Mouse (Mus musculus) liver, embryonic 14.5 days (tissue): ENCODE results near the gene Sall2. TPM values are rescaled to one million over a fixed set of nuclear protein-coding genes. Genes with fewer than 3 reads are reported as not detected.
"Not testable (repeated sequence)": the region's sequence is repeated elsewhere in the genome, so short reads cannot be mapped to it uniquely, and the experiment has no call there.

ENCODE experiments used
- ATAC-seq: fragments of 200-750 bp; cut with Nextera tagmentation; 2 replicates; pipeline ENCODE4 v1.8.0; 2017; ENCODE audit warnings: moderate number of reproducible peaks, mild to moderate bottlenecking, moderate library complexity; ENCODE audit not compliant: insufficient read depth
- DNase-seq, 3 experiments: peaks; one replicate each; pipeline ENCODE4 v3.0.0-alpha.2; 2012 to 2013; ENCODE audit warnings: low read depth in 3 of 3, low spot score in 3 of 3
- H3K27ac ChIP-seq: fragments of 300-500 bp; sonication (generic); 2 replicates; pipeline ENCODE4 v1.5.1; 2014; ENCODE audit warnings: moderate library complexity, mild to moderate bottlenecking, control low read depth, inconsistent platforms
- H3K27me3 ChIP-seq: fragments of 300-500 bp; sonication (generic); 2 replicates; pipeline ENCODE4 v1.6.1; 2014; ENCODE audit warnings: mild to moderate bottlenecking, low read length, moderate library complexity; ENCODE audit not compliant: control insufficient read depth, insufficient read depth
- H3K36me3 ChIP-seq: fragments of 300-500 bp; sonication (generic); replicated peaks from 2 replicates; pipeline ENCODE4 v1.6.1; 2014; ENCODE audit warnings: low read depth; ENCODE audit not compliant: control insufficient read depth, insufficient read depth
- H3K4me1 ChIP-seq, 2 experiments: fragments of 200-500 bp in 1 of 2; fragments of 300-500 bp in 1 of 2; sonication (generic) in 1 of 2; replicated peaks; 2 replicates each; pipeline ENCODE4 v1.6.1; 2012 to 2014; ENCODE audit warnings: antibody characterized with exemption in 1 of 2, inconsistent platforms in 1 of 2, low read length in 1 of 2; ENCODE audit not compliant: control insufficient read depth in 2 of 2, insufficient read depth in 2 of 2
- H3K4me2 ChIP-seq: fragments of 300-500 bp; sonication (generic); 2 replicates; pipeline ENCODE4 v1.6.1; 2014; ENCODE audit warnings: low read depth, mild to moderate bottlenecking, control low read depth, moderate library complexity
- H3K4me3 ChIP-seq, 2 experiments: fragments of 200-500 bp in 1 of 2; fragments of 300-500 bp in 1 of 2; sonication (generic) in 1 of 2; 2 replicates each; pipeline ENCODE4 v1.5.1; 2012 to 2014; ENCODE audit warnings: low read depth in 2 of 2, low read length in 2 of 2, mild to moderate bottlenecking in 2 of 2, control low read depth in 1 of 2, inconsistent platforms in 1 of 2, moderate library complexity in 1 of 2; ENCODE audit not compliant: insufficient read depth in 1 of 2
- H3K9ac ChIP-seq: fragments of 300-500 bp; sonication (generic); replicated peaks from 2 replicates; pipeline ENCODE4 v1.6.1; 2014; ENCODE audit warnings: mild to moderate bottlenecking, control low read depth, moderate library complexity
- H3K9me3 ChIP-seq: fragments of 300-500 bp; sonication (generic); 2 replicates; pipeline ENCODE4 v1.6.1; 2016; ENCODE audit warnings: low read length, mixed read lengths; ENCODE audit not compliant: control insufficient read depth
- CTCF ChIP-seq: IDR thresholded peaks from 2 replicates; pipeline ENCODE4 v1.5.1; 2016; ENCODE audit warnings: antibody characterized with exemption, low read depth, control low read depth
- EP300 ChIP-seq: IDR thresholded peaks from 2 replicates; pipeline ENCODE4 v1.6.1; 2016; ENCODE audit warnings: antibody characterized with exemption, low read depth
- WGBS: fragments of 180-500 bp; shearing (Covaris S2); extraction: QIAGEN DNeasy Blood & Tissue Kit; methylation state at CpG from one replicate; pipeline ENCODE4 v1.1.7; 2014; ENCODE audit not compliant: insufficient replicate concordance; 5-methylcytosine and 5-hydroxymethylcytosine counted together
- polyA plus RNA-seq, 2 experiments: library from polyadenylated mRNA; depleted of rRNA in 1 of 2; stranded (reverse) in 1 of 2; unstranded in 1 of 2; fragments of >200 nt; fragmentation: Nextera tagmentation in 1 of 2; extraction: Ambion mirVana in 1 of 2; gene quantifications; 2 replicates each; pipeline versions ENCODE4 v1.2.1 to v1.2.3; 2012 to 2014

Gene Sall2
- polyA plus RNA-seq, 2 experiments: 0.66 to 0.84 TPM

DNA sequence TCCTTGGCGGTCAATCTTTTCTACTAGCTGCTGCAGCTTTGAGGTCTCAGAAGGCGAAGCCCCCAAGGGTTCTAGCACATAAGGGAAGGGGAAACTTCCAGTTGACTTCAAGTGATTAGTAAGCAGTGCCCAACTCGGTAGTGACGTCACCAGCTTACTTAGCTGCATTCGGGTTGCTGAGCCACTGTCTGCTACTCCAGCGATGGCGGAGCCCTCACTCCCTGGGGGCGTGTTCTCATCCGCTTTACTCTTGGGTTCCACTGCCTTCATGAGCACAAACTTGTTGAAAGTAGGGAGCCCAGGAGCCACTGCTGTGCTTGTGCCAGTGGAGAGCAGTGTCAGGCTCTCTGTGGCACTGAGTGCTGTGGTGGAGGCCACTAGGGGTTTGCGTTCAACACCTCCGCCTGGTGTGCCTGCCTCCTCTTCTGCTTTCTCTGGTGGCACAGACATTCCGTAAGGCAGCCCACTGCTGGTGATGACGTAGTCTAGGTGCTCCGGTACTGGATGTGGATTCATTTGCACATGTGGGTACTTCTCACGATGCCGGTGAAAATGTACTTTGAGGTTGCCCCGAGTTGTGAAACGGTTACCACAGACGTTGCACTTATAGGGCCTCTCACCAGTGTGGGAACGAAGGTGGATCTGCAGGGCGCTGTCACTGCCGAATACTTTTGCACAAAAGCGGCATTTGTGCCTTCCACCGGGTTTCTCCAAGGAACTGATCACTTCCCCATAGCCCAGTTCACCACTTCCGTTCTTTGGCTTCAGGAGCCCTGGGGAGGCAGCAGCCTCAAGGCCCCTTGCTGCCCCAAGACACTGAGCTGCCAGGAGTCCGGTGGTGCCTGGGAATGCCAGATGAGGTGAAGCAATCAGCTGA lies 14.4 kb downstream of the Sall2 start:
- Histone ChIP-seq H3K36me3 (no peaks in the 10 kb centered on the region), H3K9me3 (no peaks in the 10 kb centered on the region), H3K4me1 (peaks cover 0 to 5% of the 10 kb centered on the region in 2 experiments; a peak in 1 of 4 replicates), H3K27ac (no peak overlapping the region), H3K4me3 (no peak overlapping the region), H3K4me2 (no peak overlapping the region), H3K27me3 (peaks cover 33% of the 10 kb centered on the region), H3K9ac (no peak overlapping the region)
- 59% methylated on average over 26 of the region's 26 CpGs for WGBS
- TF ChIP-seq CTCF (0 out of 2 replicates have a peak, but pooled peaks have one; percentile 8), EP300 (no peak)
- DNase-seq: no peak
- ATAC-seq: no peak

GRCm38 (mm10) chr14:52310906-52311305 lies 17.7 kb downstream of the Sall2 start:
- H3K9me3 ChIP-seq: no peaks in the 10 kb centered on the region
- DNase-seq (no peak), ATAC-seq (no peak)
- H3K4me1 ChIP-seq: peaks cover 12 to 15% of the 10 kb centered on the region in 2 experiments
- peaks cover 20% of the 10 kb centered on the region for H3K27me3 ChIP-seq
- no peaks in the 10 kb centered on the region for H3K36me3 ChIP-seq
- TF ChIP-seq CTCF: no peak
- no peak for TF ChIP-seq EP300
- no peak overlapping the region for H3K4me3 ChIP-seq
- H3K9ac ChIP-seq: no peak overlapping the region
- no peak overlapping the region for H3K4me2 ChIP-seq
- WGBS: 55% methylated on average over 2 of the region's 2 CpGs
- no peak overlapping the region for H3K27ac ChIP-seq

- DNase-seq, H3K27ac ChIP-seq, H3K4me2 ChIP-seq, H3K4me3 ChIP-seq, H3K36me3 ChIP-seq, ATAC-seq, H3K9me3 ChIP-seq, H3K9ac ChIP-seq: not testable (repeated sequence)
- H3K4me1 ChIP-seq: peaks cover 16 to 19% of the 10 kb centered on the region in 2 experiments
- peaks cover 14% of the 10 kb centered on the region for H3K27me3 ChIP-seq
- 89% methylated on average over 5 of the region's 6 CpGs for WGBS
- TF ChIP-seq CTCF: peak; percentile 36; the same call in 1 of the 2 replicates
Observed at GRCm38 (mm10) chr14:52310343-52310742, 18.2 kb downstream of the Sall2 start.

- peak overlapping the region; percentile 35 to 40; a peak in 2 of 4 replicates for H3K4me3 ChIP-seq
- peak overlapping the region; percentile 85 for H3K4me2 ChIP-seq
- peak; percentile 33; the same call in 1 of the 2 replicates for ATAC-seq
Observed at GRCm38 (mm10) chr14:52306100-52306499, 22.5 kb downstream of the Sall2 start.

DNA sequence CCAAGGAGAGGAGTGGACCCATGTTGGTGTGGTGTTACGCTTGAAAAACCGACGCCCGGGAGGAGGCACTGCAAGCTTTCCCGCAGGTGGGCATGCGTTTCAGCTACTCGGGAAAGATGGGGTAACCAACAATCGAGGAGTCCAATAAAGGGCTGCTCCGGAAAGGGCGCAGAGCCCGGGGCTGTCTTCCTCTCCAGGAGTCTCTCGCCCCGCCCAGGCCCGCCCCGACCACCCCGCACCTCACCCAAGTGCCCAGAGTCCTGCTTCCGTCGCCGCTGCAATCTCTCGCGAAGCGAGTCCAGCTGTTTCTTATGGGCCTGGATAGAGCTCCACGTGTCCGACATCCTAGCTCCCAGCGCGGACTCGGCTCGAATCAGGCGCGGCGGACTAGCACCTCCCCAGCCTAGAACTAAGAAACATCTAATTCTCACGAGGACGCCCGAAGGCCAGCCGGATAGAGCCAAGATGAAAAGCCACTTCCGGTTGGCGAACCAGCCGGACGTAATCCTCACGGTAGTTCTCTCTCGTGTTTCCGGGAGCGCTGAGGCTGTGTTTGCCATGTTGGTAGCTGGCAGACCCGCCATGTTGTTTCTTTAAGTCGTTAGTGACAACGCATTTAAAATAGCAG lies 23.8 kb downstream of the Sall2 start, which contains the start of gene Mettl3:
TSS of gene Mettl3 (minus strand) at position 485 of the 628 bp plus-strand sequence.
- DNase-seq: peak; percentile 85 to 94 (median 87)
- Histone ChIP-seq H3K4me1 (peaks cover 16 to 24% of the 10 kb centered on the region in 2 experiments), H3K4me2 (peak within 1 kb of the TSS; percentile 85), H3K9ac (peak within 1 kb of the TSS; percentile 87), H3K36me3 (peaks cover 3% of the 10 kb centered on the region), H3K27me3 (no peaks in the 10 kb centered on the region), H3K9me3 (no peaks in the 10 kb centered on the region), H3K27ac (peak within 1 kb of the TSS; percentile 89), H3K4me3 (peak within 1 kb of the TSS; percentile 90 to 93)
- TF ChIP-seq CTCF (0 out of 2 replicates have a peak, but pooled peaks have one; percentile 5), EP300 (no peak; the same call in 1 of the 2 replicates)
- ATAC-seq: peak; percentile 90
- under 1% methylated on average over 45 of the region's 46 CpGs for WGBS

More at GRCm38 (mm10) chr14:52306100-52306499, 22.5 kb downstream of the Sall2 start:
- DNase-seq: peak; percentile 58 to 61 (median 61)
- Histone ChIP-seq H3K27ac (peak overlapping the region; percentile 79), H3K27me3 (no peaks in the 10 kb centered on the region), H3K9me3 (no peaks in the 10 kb centered on the region), H3K4me1 (peaks cover 16 to 24% of the 10 kb centered on the region in 2 experiments), H3K36me3 (no peaks in the 10 kb centered on the region), H3K9ac (peak overlapping the region; percentile 27; the same call in 1 of the 2 replicates)
- TF ChIP-seq CTCF (no peak), EP300 (peak; percentile 71)
- WGBS: 52% methylated on average over 2 of the region's 2 CpGs

GRCm38 (mm10) chr14:52303517-52303916 lies 25.0 kb downstream of the Sall2 start:
- H3K4me3 ChIP-seq, H3K27ac ChIP-seq, H3K9ac ChIP-seq, ATAC-seq, H3K9me3 ChIP-seq, H3K27me3 ChIP-seq, DNase-seq: not testable (repeated sequence)
- H3K4me1 ChIP-seq: peaks cover 16 to 19% of the 10 kb centered on the region in 2 experiments
- H3K4me2 ChIP-seq: peak overlapping the region; percentile 85
- WGBS: 79% methylated on average over 3 of the region's 3 CpGs
- peaks cover 14% of the 10 kb centered on the region for H3K36me3 ChIP-seq
